Mouse (Mus musculus) fibroblast of lung, adult 2 months (primary cell): ENCODE data around the gene Rhog.

Experiments used
- DNase-seq: peaks from one replicate; pipeline ENCODE4 v3.0.0-alpha.2; 2011; ENCODE audit warnings: low read depth

Rhog gene

GRCm38 (mm10) chr7:102222336-102222735, 33.5 kb downstream of the Rhog start:
- no peak for DNase-seq

- DNase-seq, result no peak
Measured at GRCm38 (mm10) chr7:102221899-102222298, 34.0 kb downstream of the Rhog start.

- DNase-seq, result no peak
Measured at GRCm38 (mm10) chr7:102211071-102211470, 44.8 kb downstream of the Rhog start.

DNA sequence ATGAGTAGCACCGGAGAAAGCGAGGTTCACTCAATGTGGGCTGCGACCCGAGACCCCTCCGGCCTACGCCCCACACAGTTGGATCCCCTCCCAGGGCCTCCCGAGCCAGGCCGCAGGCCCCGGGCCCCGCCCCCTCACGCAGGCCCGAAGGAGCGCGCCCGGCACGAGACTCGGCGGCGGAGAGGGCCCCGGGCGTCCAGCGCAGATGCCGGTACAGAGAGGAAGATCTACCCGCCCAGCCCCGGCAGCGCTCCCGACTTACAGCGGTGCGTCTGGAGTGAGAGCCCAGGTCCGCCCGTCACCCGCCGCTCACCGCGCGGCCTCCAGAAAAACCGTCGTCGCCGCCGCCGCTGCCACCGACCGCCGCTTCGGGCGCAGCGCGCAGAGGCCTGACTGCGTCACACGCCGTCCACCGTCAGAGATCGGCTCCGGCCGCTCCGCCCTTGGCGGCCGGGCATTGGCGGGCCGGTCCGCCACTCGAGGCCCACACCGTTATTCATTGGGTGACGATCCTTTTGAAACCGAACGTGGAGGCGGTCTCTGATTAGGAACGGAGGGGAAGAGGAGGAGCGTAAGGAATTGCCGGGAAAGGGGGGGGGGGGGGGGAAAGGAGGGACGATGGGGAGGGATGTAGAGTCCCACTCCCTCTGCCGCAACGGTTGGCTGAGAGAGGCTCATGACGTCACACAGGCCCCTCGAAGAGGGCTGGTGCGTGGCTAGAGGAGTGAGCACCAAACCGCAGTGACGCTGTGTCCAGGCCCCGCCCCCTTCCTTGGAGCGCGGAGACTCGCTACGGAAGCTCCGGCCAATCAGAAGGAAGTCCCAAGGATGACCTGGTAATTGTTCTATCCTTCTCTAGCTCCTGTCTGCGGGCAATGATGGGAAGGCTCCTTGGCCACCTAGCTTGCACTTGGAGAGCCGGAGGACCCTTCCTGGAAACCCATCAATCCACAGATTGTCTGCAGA, 45.8 kb downstream of the Rhog start, which contains the start of the genes Nup98 and Pgap2:
Nup98 (minus strand) TSS at position 421 of the 966 bp plus-strand sequence.
Pgap2 (plus strand) TSS at position 453 of the 966 bp plus-strand sequence.
- peak; percentile 97 for DNase-seq

GRCm38 (mm10) chr7:102208806-102209363, 47.0 kb downstream of the Rhog start:
- DNase-seq, result no peak

GRCm38 (mm10) chr7:102205646-102206045, 50.2 kb downstream of the Rhog start:
- DNase-seq, result no peak

DNA sequence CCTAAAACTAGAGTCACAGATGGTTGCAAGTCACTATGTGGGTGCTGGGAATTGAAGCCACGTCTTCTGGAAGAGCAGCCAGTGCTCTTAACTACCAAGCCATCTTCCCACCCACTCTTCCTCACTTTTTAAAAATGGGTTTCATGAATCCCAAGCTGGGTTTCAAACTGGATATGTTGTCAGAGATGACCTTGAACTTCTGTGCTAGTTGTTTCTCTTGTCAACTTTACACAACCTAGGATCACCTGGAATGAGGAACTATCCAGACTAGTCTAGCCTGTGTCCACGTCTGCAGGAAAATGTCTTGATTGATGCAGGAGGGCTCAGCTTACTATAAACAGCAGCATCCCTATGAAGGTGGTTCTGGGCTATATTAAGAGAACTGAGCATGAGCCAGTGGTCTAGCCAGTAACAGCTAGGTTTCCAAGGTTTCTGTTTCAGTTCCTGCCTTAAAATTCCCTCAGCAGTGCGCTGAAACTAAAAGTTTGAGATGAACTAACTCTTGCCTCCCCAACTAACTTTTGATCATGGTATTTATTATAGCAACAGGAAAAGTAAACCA, 51.5 kb downstream of the Rhog start:
- no peak for DNase-seq

- DNase-seq, result no peak
Measured at GRCm38 (mm10) chr7:102200996-102201785, 54.7 kb downstream of the Rhog start.

DNA sequence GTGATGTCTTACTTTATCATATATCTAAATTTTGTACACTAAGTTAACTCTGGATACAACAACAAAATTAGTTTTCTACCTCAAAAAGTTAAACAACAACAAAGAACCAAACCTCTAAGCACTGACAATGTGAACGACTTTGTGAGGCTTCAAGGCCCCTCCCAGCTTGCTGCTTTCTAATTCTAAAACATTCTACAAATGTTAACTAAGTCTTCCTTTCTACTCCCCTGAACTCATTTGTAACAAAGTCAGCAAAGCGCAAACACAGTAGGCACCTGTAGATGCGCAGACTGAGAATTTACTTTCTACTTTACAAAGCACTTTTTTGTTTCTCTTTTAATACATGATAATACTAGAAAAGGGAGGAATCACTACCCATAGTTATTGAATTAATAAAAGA, 55.3 kb downstream of the Rhog start:
- no peak for DNase-seq

DNA sequence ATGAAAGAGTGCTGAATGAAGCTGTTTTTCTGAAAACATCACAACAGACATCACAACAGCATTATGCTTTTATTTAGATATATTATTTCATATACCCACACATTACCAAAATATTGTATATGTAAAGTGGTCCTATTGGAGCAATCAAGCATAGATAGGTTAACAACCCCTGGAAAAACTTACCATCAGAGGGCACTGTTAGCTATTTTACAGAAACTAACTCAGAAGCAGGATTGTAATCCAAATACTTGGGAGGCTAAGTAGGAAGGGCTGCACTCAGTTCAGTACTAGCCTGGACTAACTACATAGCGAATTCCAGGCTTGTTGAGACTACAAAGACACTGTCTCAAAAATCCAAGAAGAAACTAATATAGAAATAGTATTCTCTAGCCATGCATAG, 63.5 kb downstream of the Rhog start:
- DNase-seq, result no peak
